Mouse (Mus musculus) heart, embryonic 14.5 days (tissue): ENCODE data around the gene H2afx. TPM values are rescaled to one million over a fixed set of nuclear protein-coding genes. Genes with fewer than 3 reads are reported as not detected.

ENCODE experiments used
- ATAC-seq: fragments of 200-750 bp; cut with Nextera tagmentation; 2 replicates; pipeline ENCODE4 v1.8.0; 2017; ENCODE audit warnings: low read depth, moderate TSS enrichment; ENCODE audit not compliant: insufficient number of reproducible peaks, insufficient read depth, low FRiP score
- H3K27ac ChIP-seq, 2 experiments: fragments of 200-500 bp in 1 of 2; fragments of 300-500 bp in 1 of 2; sonication (generic) in 1 of 2; replicated peaks in 1 of 2; 2 replicates each; pipeline ENCODE4 v1.5.1; 2012 to 2014; ENCODE audit warnings: low read depth in 2 of 2, low read length in 2 of 2, control low read depth in 1 of 2, mild to moderate bottlenecking in 1 of 2, mixed read lengths in 1 of 2; ENCODE audit not compliant: control insufficient read depth in 1 of 2, insufficient read depth in 1 of 2
- H3K27me3 ChIP-seq: fragments of 300-500 bp; sonication (generic); 2 replicates; pipeline ENCODE4 v1.6.1; 2014; ENCODE audit warnings: mild to moderate bottlenecking, low read length, control low read depth; ENCODE audit not compliant: control insufficient read depth, insufficient read depth
- H3K36me3 ChIP-seq: fragments of 300-500 bp; sonication (generic); 2 replicates; pipeline ENCODE4 v1.6.1; 2014; ENCODE audit warnings: mild to moderate bottlenecking, control low read depth, low read length, mixed read lengths; ENCODE audit not compliant: control insufficient read depth, insufficient read depth
- H3K4me1 ChIP-seq, 2 experiments: fragments of 200-500 bp in 1 of 2; fragments of 300-500 bp in 1 of 2; sonication (generic) in 1 of 2; 2 replicates each; pipeline ENCODE4 v1.6.1; 2012 to 2014; ENCODE audit warnings: low read length in 2 of 2, control low read depth in 1 of 2, mixed read lengths in 1 of 2; ENCODE audit not compliant: control insufficient read depth in 2 of 2, insufficient read depth in 2 of 2
- H3K4me2 ChIP-seq: fragments of 300-500 bp; sonication (generic); 2 replicates; pipeline ENCODE4 v1.6.1; 2014; ENCODE audit warnings: mild to moderate bottlenecking, low read length
- H3K4me3 ChIP-seq, 2 experiments: fragments of 200-500 bp in 1 of 2; fragments of 300-500 bp in 1 of 2; sonication (generic) in 1 of 2; 2 replicates each; pipeline ENCODE4 v1.5.1; 2012 to 2014; ENCODE audit warnings: low read length in 2 of 2, mild to moderate bottlenecking in 2 of 2, control low read depth in 1 of 2, low read depth in 1 of 2, moderate library complexity in 1 of 2; ENCODE audit not compliant: control insufficient read depth in 1 of 2, insufficient read depth in 1 of 2
- H3K9ac ChIP-seq: fragments of 300-500 bp; sonication (generic); 2 replicates; pipeline ENCODE4 v1.6.1; 2014; ENCODE audit warnings: mild to moderate bottlenecking, low read length
- H3K9me3 ChIP-seq: fragments of 300-500 bp; sonication (generic); 2 replicates; pipeline ENCODE4 v1.6.1; 2016; ENCODE audit warnings: low read length, control low read depth; ENCODE audit not compliant: control insufficient read depth
- WGBS: fragments of 180-500 bp; shearing (Covaris S2); extraction: QIAGEN DNeasy Blood & Tissue Kit; methylation state at CpG from one replicate; pipeline ENCODE4 v1.1.7; 2014; 5-methylcytosine and 5-hydroxymethylcytosine counted together
- polyA plus RNA-seq: library from polyadenylated mRNA; unstranded; fragments of >200 nt; fragmentation: Nextera tagmentation; extraction: Ambion mirVana; gene quantifications from 2 replicates; pipeline ENCODE4 v1.2.1, GENCODE M21; 2014

The H2afx gene
- polyA plus RNA-seq, 1 experiment from 2014 or later = 167 TPM

- H3K4me2 ChIP-seq = peak overlapping the region; percentile 85
- peak overlapping the region in 1 of 2 experiments; percentile 3; a peak in 1 of 4 replicates for H3K4me3 ChIP-seq
- no peaks in the 10 kb centered on the region for H3K9me3 ChIP-seq
- WGBS = 52% methylated on average over 3 of the region's 3 CpGs
- peak overlapping the region; percentile 86 for H3K9ac ChIP-seq
- H3K27ac ChIP-seq = peak overlapping the region; percentile 81 to 97; a peak in 3 of 4 replicates
- H3K27me3 ChIP-seq = no peaks in the 10 kb centered on the region
- H3K36me3 ChIP-seq = peaks cover 55% of the 10 kb centered on the region
- ATAC-seq = no peak
- H3K4me1 ChIP-seq = peaks cover 9 to 25% of the 10 kb centered on the region in 2 experiments
These were observed 7.7 kb downstream of the H2afx start for GRCm38 (mm10) chr9:44342173-44342572.

DNA sequence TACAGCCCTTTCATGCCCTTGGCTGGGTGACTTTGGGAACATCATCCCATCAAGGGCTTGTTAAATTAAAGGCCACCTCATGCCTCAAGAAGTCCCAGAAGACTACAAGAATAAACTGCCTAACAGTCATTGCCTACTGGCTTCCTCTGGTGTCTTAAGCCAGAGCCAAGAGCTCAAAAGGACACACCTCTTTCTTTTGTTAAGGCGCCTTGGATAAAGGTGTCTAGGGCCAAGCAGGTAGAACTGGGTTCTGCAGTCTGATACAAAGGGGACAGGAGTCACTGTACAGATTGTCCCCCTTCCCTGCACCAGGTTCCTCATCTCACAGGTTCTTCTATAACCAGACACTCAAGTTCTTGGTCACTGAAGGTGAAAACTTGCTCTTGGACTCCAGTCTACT, 8.1 kb downstream of the H2afx start:
- ATAC-seq = no peak
- Histone ChIP-seq H3K36me3 (peaks cover 55% of the 10 kb centered on the region), H3K9ac (peak overlapping the region; percentile 86; the same call in 1 of the 2 replicates), H3K9me3 (no peaks in the 10 kb centered on the region), H3K27me3 (no peaks in the 10 kb centered on the region), H3K4me2 (peak overlapping the region; percentile 85), H3K4me3 (peak overlapping the region in 1 of 2 experiments; percentile 71; a peak in 2 of 4 replicates), H3K4me1 (peaks cover 9 to 20% of the 10 kb centered on the region in 2 experiments), H3K27ac (peak overlapping the region; percentile 81 to 97)
- 87% methylated on average over 1 of the region's 1 CpGs for WGBS

DNA sequence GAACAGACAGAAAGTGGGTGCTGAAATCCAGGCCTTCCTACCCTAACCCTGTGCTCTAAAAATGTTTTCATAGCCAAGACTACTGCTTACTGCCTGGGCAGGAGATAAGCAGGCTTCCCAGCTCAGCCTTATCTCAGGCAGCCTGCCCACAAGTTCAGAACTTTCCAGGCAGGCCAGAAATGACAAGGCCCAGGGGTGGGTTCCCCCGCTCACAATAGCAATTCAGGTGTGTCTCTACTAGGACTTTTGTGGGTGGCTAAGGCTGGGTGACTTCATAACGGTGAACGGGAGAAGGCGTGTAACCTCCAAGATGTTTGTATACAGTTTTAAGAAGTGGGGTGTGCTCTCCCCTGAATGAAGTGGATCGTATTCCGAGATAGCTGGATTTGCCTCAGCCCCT, 8.8 kb downstream of the H2afx start:
- Histone ChIP-seq H3K4me3 (peak overlapping the region; percentile 71 to 98), H3K27ac (peak overlapping the region; percentile 81 to 97), H3K27me3 (no peaks in the 10 kb centered on the region), H3K4me2 (peak overlapping the region; percentile 85), H3K36me3 (peaks cover 55% of the 10 kb centered on the region), H3K9me3 (no peaks in the 10 kb centered on the region), H3K4me1 (peaks cover 7 to 15% of the 10 kb centered on the region in 2 experiments), H3K9ac (peak overlapping the region; percentile 86)
- WGBS = 2% methylated on average over 6 of the region's 6 CpGs
- ATAC-seq = peak; percentile 57

- Histone ChIP-seq H3K27me3 (no peaks in the 10 kb centered on the region), H3K27ac (peak within 1 kb of the TSS; percentile 97 to 100), H3K9ac (peak within 1 kb of the TSS; percentile 86), H3K9me3 (no peaks in the 10 kb centered on the region), H3K4me1 (peaks cover 7 to 15% of the 10 kb centered on the region in 2 experiments), H3K4me3 (peak within 1 kb of the TSS; percentile 71 to 98), H3K4me2 (peak within 1 kb of the TSS; percentile 85), H3K36me3 (peaks cover 56% of the 10 kb centered on the region)
- peak; percentile 94 for ATAC-seq
- under 1% methylated on average over 39 of the region's 39 CpGs for WGBS
These were observed 9.4 kb downstream of the H2afx start, which contains the start of gene Hmbs for GRCm38 (mm10) chr9:44343781-44344421. Gene Hmbs (minus strand): TSS chr9:44344228.

DNA sequence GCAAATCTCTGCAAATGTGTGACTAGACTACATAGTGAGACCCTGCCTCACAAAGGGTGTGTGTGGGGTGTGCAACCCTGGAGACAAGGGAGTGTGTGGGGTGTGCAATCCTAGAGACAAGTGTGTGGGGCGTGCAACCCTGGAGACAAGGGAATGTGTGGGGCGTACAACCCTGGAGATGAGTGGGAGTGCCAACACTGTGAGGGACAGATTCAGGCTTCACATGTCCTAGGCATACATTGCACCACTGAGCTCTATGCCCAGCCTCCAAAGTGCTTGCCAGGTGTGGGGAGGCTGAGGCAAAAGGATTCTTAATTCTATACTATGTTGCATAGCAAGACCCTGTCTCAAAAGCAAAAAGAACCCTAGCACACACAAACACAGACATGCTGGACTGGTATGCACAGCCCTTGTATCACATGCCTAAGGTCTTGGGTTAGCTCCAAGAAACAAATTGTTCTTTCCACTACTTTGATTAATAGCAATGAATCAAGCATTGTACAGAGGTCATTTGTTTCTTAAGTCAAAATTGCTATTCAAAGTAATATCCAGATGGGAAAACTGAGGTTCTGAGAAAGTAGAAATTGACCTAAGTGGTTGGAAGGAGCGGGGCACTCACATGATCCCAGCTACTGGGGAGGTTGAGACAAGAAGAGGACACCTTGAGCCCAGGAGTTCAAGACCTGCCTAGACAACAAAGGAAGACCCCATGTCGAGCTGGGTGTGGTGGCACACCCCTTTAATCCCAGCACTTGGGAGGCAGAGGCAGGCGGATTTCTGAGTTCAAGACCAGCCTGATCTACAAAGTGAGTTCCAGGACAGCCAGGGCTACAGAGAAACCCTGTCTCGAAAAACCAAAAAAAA, 11.3 kb downstream of the H2afx start:
- 82% methylated on average over 6 of the region's 6 CpGs for WGBS
- Histone ChIP-seq H3K36me3 (peaks cover 58% of the 10 kb centered on the region), H3K4me2 (no peak overlapping the region), H3K27me3 (no peaks in the 10 kb centered on the region), H3K9me3 (no peaks in the 10 kb centered on the region), H3K4me1 (peaks cover 7 to 15% of the 10 kb centered on the region in 2 experiments), H3K9ac (no peak overlapping the region), H3K4me3 (no peak overlapping the region), H3K27ac (no peak overlapping the region)
- no peak for ATAC-seq

DNA sequence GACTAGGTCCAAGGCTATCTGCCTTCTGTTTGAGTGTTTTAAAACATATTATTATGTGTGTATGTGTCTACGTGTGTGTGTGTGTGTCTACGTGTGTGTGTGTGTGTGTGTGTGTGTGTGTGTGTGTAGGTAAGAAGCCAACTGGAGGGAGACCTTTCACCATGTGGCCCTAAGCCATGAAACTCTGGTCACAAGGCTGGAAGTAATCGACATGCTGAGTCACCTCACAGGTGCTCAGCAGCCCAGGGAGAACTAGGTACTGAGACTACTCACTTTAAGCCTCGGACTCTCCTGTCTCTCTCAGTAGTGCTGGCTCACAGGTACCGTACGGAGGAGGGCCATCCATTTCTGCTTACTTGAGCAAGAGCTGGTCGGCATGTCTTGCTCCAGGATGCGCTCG, 12.7 kb downstream of the H2afx start:
- H3K36me3 ChIP-seq = peaks cover 61% of the 10 kb centered on the region
- WGBS = 89% methylated on average over 9 of the region's 9 CpGs

GRCm38 (mm10) chr9:44347621-44348020, 13.1 kb downstream of the H2afx start:
- Histone ChIP-seq H3K9me3 (no peaks in the 10 kb centered on the region), H3K27me3 (no peaks in the 10 kb centered on the region), H3K4me1 (peaks cover 2 to 7% of the 10 kb centered on the region in 2 experiments), H3K9ac (no peak overlapping the region), H3K4me3 (no peak overlapping the region), H3K4me2 (no peak overlapping the region), H3K36me3 (peaks cover 66% of the 10 kb centered on the region), H3K27ac (no peak overlapping the region)
- ATAC-seq = no peak
- WGBS = 79% methylated on average over 4 of the region's 4 CpGs

More for the DNA sequence above, 12.7 kb downstream of the H2afx start:
- H3K27ac ChIP-seq = no peak overlapping the region
- no peak overlapping the region for H3K4me2 ChIP-seq
- no peak overlapping the region for H3K9ac ChIP-seq
- H3K4me3 ChIP-seq = no peak overlapping the region
- H3K27me3 ChIP-seq = no peaks in the 10 kb centered on the region
- peaks cover 5 to 12% of the 10 kb centered on the region in 2 experiments for H3K4me1 ChIP-seq
- H3K9me3 ChIP-seq = no peaks in the 10 kb centered on the region
- ATAC-seq = no peak
